Mouse (Mus musculus): ENCODE data around the gene Tex52. TPM values are rescaled to one million over a fixed set of nuclear protein-coding genes. Genes with fewer than 3 reads are reported as not detected.

Tex52 gene
- 0.65 and 0.76 TPM in 2 replicates for polyA plus RNA-seq (2016; fragmentation: Nextera tagmentation; extraction: Ambion mirVana)

- WGBS: 15% methylated on average over 6 of the region's 6 CpGs
- peaks cover 10% of the 10 kb centered on the region for H3K4me1 ChIP-seq
- H3K27me3 ChIP-seq: no peaks in the 10 kb centered on the region
- H3K9me3 ChIP-seq (replicated peaks): no peaks in the 10 kb centered on the region
- peaks cover 43% of the 10 kb centered on the region for H3K36me3 ChIP-seq
- peak; percentile 77 for ATAC-seq (ENCODE audit: low FRiP score)
- H3K27ac ChIP-seq: peak within 1 kb of the TSS; percentile 70
- no peak within 1 kb of the TSS for H3K4me2 ChIP-seq (replicated peaks)
- H3K4me3 ChIP-seq: no peak within 1 kb of the TSS
- 0 out of 2 replicates have a peak within 1 kb of the TSS, but pooled peaks have one; percentile 13 for H3K9ac ChIP-seq
Observed at GRCm38 (mm10) chr6:128375192-128375591, at the start of gene Tex52, which contains the start of gene Gm44596. Gene Tex52 (plus strand): TSS chr6:128375456. Gene Gm44596 (plus strand): TSS chr6:128375503.

- H3K36me3 ChIP-seq: peaks cover 46% of the 10 kb centered on the region
- H3K9me3 ChIP-seq (replicated peaks): peaks cover 11% of the 10 kb centered on the region
Observed at GRCm38 (mm10) chr6:128334397-128335124, 40.7 kb upstream of the Tex52 start.

GRCm38 (mm10) chr6:128337467-128337866, 37.8 kb upstream of the Tex52 start:
- ATAC-seq (ENCODE audit: low FRiP score): no peak
- Histone ChIP-seq H3K9ac (no peak overlapping the region), H3K36me3 (peaks cover 31% of the 10 kb centered on the region), H3K27ac (no peak overlapping the region), H3K9me3 (replicated peaks) (no peaks in the 10 kb centered on the region), H3K27me3 (no peaks in the 10 kb centered on the region), H3K4me2 (replicated peaks) (no peak overlapping the region), H3K4me3 (no peak overlapping the region), H3K4me1 (peaks cover 8% of the 10 kb centered on the region; the same call in 1 of the 2 replicates)
- WGBS: 78% methylated on average over 7 of the region's 7 CpGs

More at GRCm38 (mm10) chr6:128334397-128335124, 40.7 kb upstream of the Tex52 start:
- Histone ChIP-seq H3K9ac (no peak overlapping the region), H3K4me1 (peaks cover 8% of the 10 kb centered on the region; the same call in 1 of the 2 replicates), H3K4me2 (replicated peaks) (no peak overlapping the region), H3K27ac (peak overlapping the region; percentile 23; the same call in 1 of the 2 replicates), H3K4me3 (no peak overlapping the region), H3K27me3 (no peaks in the 10 kb centered on the region)
- peak; percentile 62 for ATAC-seq (ENCODE audit: low FRiP score)
- WGBS: 23% methylated on average over 12 of the region's 12 CpGs

- no peak overlapping the region for H3K27ac ChIP-seq
- WGBS: 58% methylated on average over 5 of the region's 5 CpGs
Observed at GRCm38 (mm10) chr6:128338876-128339275, 36.4 kb upstream of the Tex52 start.

GRCm38 (mm10) chr6:128341956-128342723, 33.1 kb upstream of the Tex52 start:
- 95% methylated on average over 11 of the region's 11 CpGs for WGBS

More at GRCm38 (mm10) chr6:128338876-128339275, 36.4 kb upstream of the Tex52 start:
- Histone ChIP-seq H3K4me1 (peaks cover 8% of the 10 kb centered on the region; the same call in 1 of the 2 replicates), H3K9me3 (replicated peaks) (no peaks in the 10 kb centered on the region), H3K4me2 (replicated peaks) (no peak overlapping the region), H3K4me3 (no peak overlapping the region), H3K36me3 (peaks cover 22% of the 10 kb centered on the region), H3K9ac (no peak overlapping the region), H3K27me3 (no peaks in the 10 kb centered on the region)
- no peak for ATAC-seq (ENCODE audit: low FRiP score)

GRCm38 (mm10) chr6:128345623-128346022, 29.6 kb upstream of the Tex52 start:
- no peak overlapping the region for H3K27ac ChIP-seq
- H3K36me3 ChIP-seq: peaks cover 15% of the 10 kb centered on the region; the same call in 1 of the 2 replicates
- H3K9ac ChIP-seq: no peak overlapping the region
- H3K4me3 ChIP-seq: no peak overlapping the region
- H3K27me3 ChIP-seq: no peaks in the 10 kb centered on the region
- ATAC-seq (ENCODE audit: low FRiP score): no peak
- peaks cover 3% of the 10 kb centered on the region; the same call in 1 of the 2 replicates for H3K4me1 ChIP-seq
- WGBS: 91% methylated on average over 10 of the region's 10 CpGs
- H3K4me2 ChIP-seq (replicated peaks): no peak overlapping the region
- H3K9me3 ChIP-seq (replicated peaks): no peaks in the 10 kb centered on the region

More at GRCm38 (mm10) chr6:128341956-128342723, 33.1 kb upstream of the Tex52 start:
- H3K36me3 ChIP-seq: peaks cover 10% of the 10 kb centered on the region; the same call in 1 of the 2 replicates
- no peaks in the 10 kb centered on the region for H3K27me3 ChIP-seq
- H3K27ac ChIP-seq: no peak overlapping the region
- H3K9ac ChIP-seq: no peak overlapping the region
- ATAC-seq (ENCODE audit: low FRiP score): no peak
- peaks cover 3% of the 10 kb centered on the region; the same call in 1 of the 2 replicates for H3K4me1 ChIP-seq
- no peak overlapping the region for H3K4me3 ChIP-seq
- no peak overlapping the region for H3K4me2 ChIP-seq (replicated peaks)
- no peaks in the 10 kb centered on the region for H3K9me3 ChIP-seq (replicated peaks)

- peaks cover 3% of the 10 kb centered on the region; the same call in 1 of the 2 replicates for H3K4me1 ChIP-seq
- no peak overlapping the region for H3K9ac ChIP-seq
- H3K27me3 ChIP-seq: no peaks in the 10 kb centered on the region
- no peak for ATAC-seq (ENCODE audit: low FRiP score)
- WGBS: 88% methylated on average over 6 of the region's 6 CpGs
- H3K36me3 ChIP-seq: peaks cover 20% of the 10 kb centered on the region; the same call in 1 of the 2 replicates
- no peak overlapping the region for H3K4me2 ChIP-seq (replicated peaks)
- H3K4me3 ChIP-seq: no peak overlapping the region
- no peak overlapping the region for H3K27ac ChIP-seq
- no peaks in the 10 kb centered on the region for H3K9me3 ChIP-seq (replicated peaks)
Observed at GRCm38 (mm10) chr6:128346782-128347181, 28.5 kb upstream of the Tex52 start.

GRCm38 (mm10) chr6:128349711-128350110, 25.5 kb upstream of the Tex52 start:
- Histone ChIP-seq H3K36me3 (peaks cover 9% of the 10 kb centered on the region; the same call in 1 of the 2 replicates), H3K9ac (no peak overlapping the region), H3K4me2 (replicated peaks) (no peak overlapping the region), H3K4me1 (peaks cover 12% of the 10 kb centered on the region), H3K27me3 (no peaks in the 10 kb centered on the region), H3K4me3 (no peak overlapping the region), H3K27ac (peak overlapping the region; percentile 32; the same call in 1 of the 2 replicates), H3K9me3 (replicated peaks) (no peaks in the 10 kb centered on the region)
- 38% methylated on average over 7 of the region's 7 CpGs for WGBS
- no peak for ATAC-seq (ENCODE audit: low FRiP score)

- H3K9me3 ChIP-seq (replicated peaks): no peaks in the 10 kb centered on the region
- H3K36me3 ChIP-seq: peaks cover 30% of the 10 kb centered on the region
- ATAC-seq (ENCODE audit: low FRiP score): no peak
- H3K4me1 ChIP-seq: peaks cover 17% of the 10 kb centered on the region
- no peak overlapping the region for H3K4me3 ChIP-seq
- H3K4me2 ChIP-seq (replicated peaks): 0 out of 2 replicates have a peak overlapping the region, but pooled peaks have one; percentile 13
- H3K27ac ChIP-seq: no peak overlapping the region
- H3K27me3 ChIP-seq: no peaks in the 10 kb centered on the region
- no peak overlapping the region for H3K9ac ChIP-seq
- WGBS: 49% methylated on average over 3 of the region's 3 CpGs
Observed at GRCm38 (mm10) chr6:128354140-128354539, 21.1 kb upstream of the Tex52 start.

GRCm38 (mm10) chr6:128355201-128355681, 20.0 kb upstream of the Tex52 start:
- Histone ChIP-seq H3K27ac (peak overlapping the region; percentile 91), H3K36me3 (peaks cover 30% of the 10 kb centered on the region), H3K4me2 (replicated peaks) (peak overlapping the region; percentile 71), H3K27me3 (no peaks in the 10 kb centered on the region), H3K9me3 (replicated peaks) (no peaks in the 10 kb centered on the region), H3K4me3 (peak overlapping the region; percentile 81), H3K9ac (peak overlapping the region; percentile 85), H3K4me1 (peaks cover 17% of the 10 kb centered on the region)
- WGBS: 0% methylated on average over 28 of the region's 28 CpGs
- peak; percentile 79 for ATAC-seq (ENCODE audit: low FRiP score)

GRCm38 (mm10) chr6:128355726-128356416, 19.4 kb upstream of the Tex52 start, which contains the start of gene Tulp3:
Gene Tulp3 (minus strand): TSS chr6:128355851.
- Histone ChIP-seq H3K4me1 (peaks cover 23% of the 10 kb centered on the region), H3K4me3 (peak within 1 kb of the TSS; percentile 81)
- WGBS: under 1% methylated on average over 42 of the region's 42 CpGs

More at GRCm38 (mm10) chr6:128355726-128356416, 19.4 kb upstream of the Tex52 start, which contains the start of gene Tulp3:
- ATAC-seq (ENCODE audit: low FRiP score): peak; percentile 99
- H3K27me3 ChIP-seq: no peaks in the 10 kb centered on the region
- H3K27ac ChIP-seq: peak within 1 kb of the TSS; percentile 91
- H3K36me3 ChIP-seq: peaks cover 23% of the 10 kb centered on the region
- H3K4me2 ChIP-seq (replicated peaks): peak within 1 kb of the TSS; percentile 71
- peak within 1 kb of the TSS; percentile 85 for H3K9ac ChIP-seq
- H3K9me3 ChIP-seq (replicated peaks): no peaks in the 10 kb centered on the region
